Mouse (Mus musculus) layer of hippocampus, adult 9-10 months (tissue): ENCODE data around the gene Nars2.

Experiments
- DNase-seq: peaks from one replicate; pipeline ENCODE4 v3.0.0; 2022; ENCODE audit warnings: low spot score

The Nars2 gene

GRCm38 (mm10) chr7:97072061-97072460 lies 120.8 kb downstream of the Nars2 start:
- DNase-seq = no peak

GRCm38 (mm10) chr7:97074974-97075373 lies 123.7 kb downstream of the Nars2 start:
- DNase-seq = no peak

- no peak for DNase-seq
Observed at GRCm38 (mm10) chr7:97076977-97077376, 125.7 kb downstream of the Nars2 start.

- DNase-seq = no peak
Observed at GRCm38 (mm10) chr7:97078685-97079084, 127.4 kb downstream of the Nars2 start.

GRCm38 (mm10) chr7:97079145-97079544 lies 127.8 kb downstream of the Nars2 start:
- DNase-seq = peak; percentile 43

GRCm38 (mm10) chr7:97079651-97080365 lies 128.5 kb downstream of the Nars2 start:
- DNase-seq = no peak

GRCm38 (mm10) chr7:97080621-97081241 lies 129.4 kb downstream of the Nars2 start:
- DNase-seq = no peak

GRCm38 (mm10) chr7:97081242-97081958 lies 130.1 kb downstream of the Nars2 start, which contains the start of gene Gab2:
Gene Gab2 (plus strand): TSS chr7:97081586.
- DNase-seq = no peak

GRCm38 (mm10) chr7:97081959-97082218 lies 130.6 kb downstream of the Nars2 start:
- no peak for DNase-seq

- no peak for DNase-seq
Observed at GRCm38 (mm10) chr7:97082219-97083101, 131.2 kb downstream of the Nars2 start.

GRCm38 (mm10) chr7:97083579-97083978 lies 132.3 kb downstream of the Nars2 start:
- DNase-seq = no peak

GRCm38 (mm10) chr7:97084181-97084580 lies 132.9 kb downstream of the Nars2 start:
- no peak for DNase-seq

- DNase-seq = no peak
Observed at GRCm38 (mm10) chr7:97085291-97085690, 134.0 kb downstream of the Nars2 start.

GRCm38 (mm10) chr7:97094241-97094640 lies 142.9 kb downstream of the Nars2 start:
- no peak for DNase-seq

GRCm38 (mm10) chr7:97108119-97108518 lies 156.8 kb downstream of the Nars2 start:
- DNase-seq = no peak
